Mouse (Mus musculus): ENCODE measurements around the gene Srrd. TPM values are rescaled to one million over a fixed set of nuclear protein-coding genes. Genes with fewer than 3 reads are reported as not detected.
A peak's percentile ranks its signal among the peaks of the same experiment; 100 is the strongest.

The Srrd gene
- 52.4 and 68.6 TPM in 2 replicates for polyA plus RNA-seq (2014; fragmentation: Nextera tagmentation; extraction: Ambion mirVana)

DNA sequence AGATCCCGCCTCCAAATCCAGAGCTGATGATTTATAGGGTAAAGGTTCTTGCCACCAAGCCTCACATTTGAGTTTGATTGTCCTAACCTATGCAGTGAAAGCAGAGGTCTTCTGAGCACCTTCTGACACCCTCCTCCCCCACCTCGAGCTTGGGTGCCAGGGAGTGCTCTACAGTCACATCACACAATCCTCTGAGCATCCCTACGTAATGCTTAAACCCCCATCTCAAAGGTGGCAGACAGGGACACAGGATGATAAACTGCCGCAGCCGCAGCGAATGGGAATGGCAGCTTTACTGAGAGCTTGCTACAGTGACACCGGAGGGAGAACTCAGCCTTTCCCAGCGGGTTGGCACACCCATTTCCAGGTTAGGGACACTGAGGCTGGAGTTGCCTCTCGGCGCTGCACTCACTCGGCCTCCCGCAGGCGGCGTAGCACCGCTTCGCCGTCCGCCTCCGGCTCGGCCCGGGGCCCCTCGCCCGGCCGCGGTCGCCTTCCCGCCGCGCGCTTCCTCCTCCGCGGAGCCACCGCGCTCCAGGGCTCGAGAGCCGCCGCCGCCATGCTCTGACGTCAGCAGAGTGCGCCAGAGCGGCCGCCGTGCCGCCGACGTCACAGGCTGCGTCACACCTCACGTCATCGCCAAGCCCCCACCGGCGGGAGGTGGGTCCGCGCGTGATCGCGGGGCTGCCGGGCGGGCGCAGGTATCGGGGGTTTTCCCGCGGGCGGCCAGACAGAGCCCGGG is at the start of gene Srrd, which contains the start of gene Hps4:
Gene Srrd, minus strand, starts transcription at position 578 of the 742 bp plus-strand sequence.
Gene Hps4, plus strand, starts transcription at position 621 of the 742 bp plus-strand sequence.
- WGBS, result 2% methylated on average over 64 of the region's 64 CpGs
- H3K4me3 ChIP-seq (replicated peaks; ENCODE audit: low read depth, low read length), result peak within 1 kb of the TSS; percentile 90
- H3K4me1 ChIP-seq (ENCODE audit: control insufficient read depth, insufficient read depth, low read length), result peaks cover 22% of the 10 kb centered on the region
- H3K36me3 ChIP-seq (ENCODE audit: control insufficient read depth, insufficient read depth, low read length), result peaks cover 38% of the 10 kb centered on the region
- H3K4me2 ChIP-seq (ENCODE audit: low read length), result peak within 1 kb of the TSS; percentile 65
- ATAC-seq (ENCODE audit: low FRiP score, low TSS enrichment), result peak; percentile 80
- H3K9me3 ChIP-seq (ENCODE audit: control insufficient read depth, low read length), result no peaks in the 10 kb centered on the region
- no peaks in the 10 kb centered on the region for H3K27me3 ChIP-seq (ENCODE audit: control insufficient read depth, insufficient read depth, low read length)
- peak within 1 kb of the TSS; percentile 82 for H3K9ac ChIP-seq (replicated peaks; ENCODE audit: low read length)
- peak; percentile 94 for DNase-seq
- peak within 1 kb of the TSS; percentile 72 for H3K27ac ChIP-seq (replicated peaks; ENCODE audit: low read depth, low read length)

DNA sequence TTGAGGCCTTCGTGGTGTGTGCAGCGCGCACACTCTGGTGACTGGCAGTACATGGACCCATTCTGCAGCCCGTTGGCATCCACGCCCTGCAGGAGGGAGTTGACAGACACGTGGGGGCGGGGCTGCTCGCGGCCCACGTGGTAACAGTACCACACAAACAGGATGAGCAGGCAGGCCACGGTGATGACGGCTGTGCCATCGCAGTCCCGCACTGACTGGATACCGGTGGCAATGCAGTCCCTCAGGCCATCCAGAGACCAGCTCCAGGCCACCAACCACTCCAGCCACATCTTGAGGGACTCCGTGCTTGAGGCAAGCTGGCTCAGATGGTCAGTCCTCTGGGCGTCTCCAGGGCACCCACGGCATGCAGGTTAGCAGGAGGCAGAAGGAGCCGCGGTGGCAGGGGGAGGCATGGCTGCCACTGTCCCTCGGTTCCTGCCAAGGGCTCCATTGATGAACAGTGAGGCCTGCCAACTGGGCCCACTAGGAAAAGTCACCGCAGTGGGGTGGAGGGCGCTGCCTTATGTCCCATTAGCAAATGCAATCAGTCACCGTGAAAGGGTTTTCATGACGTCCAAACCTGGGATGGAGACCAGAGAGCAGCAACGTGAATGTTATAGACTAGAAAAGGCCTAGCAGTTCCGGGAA is 49.0 kb upstream of the Srrd start:
- WGBS, result 68% methylated on average over 27 of the region's 27 CpGs
- no peaks in the 10 kb centered on the region for H3K27me3 ChIP-seq (ENCODE audit: control insufficient read depth, insufficient read depth, low read length)
- H3K9ac ChIP-seq (replicated peaks; ENCODE audit: low read length), result no peak overlapping the region
- no peak overlapping the region for H3K4me2 ChIP-seq (ENCODE audit: low read length)
- no peak for ATAC-seq (ENCODE audit: low FRiP score, low TSS enrichment)
- no peak overlapping the region for H3K27ac ChIP-seq (replicated peaks; ENCODE audit: low read depth, low read length)
- no peak for DNase-seq
- no peaks in the 10 kb centered on the region for H3K9me3 ChIP-seq (ENCODE audit: control insufficient read depth, low read length)
- H3K4me3 ChIP-seq (replicated peaks; ENCODE audit: low read depth, low read length), result no peak overlapping the region
- H3K4me1 ChIP-seq (ENCODE audit: control insufficient read depth, insufficient read depth, low read length), result peaks cover 39% of the 10 kb centered on the region
- peaks cover 30% of the 10 kb centered on the region for H3K36me3 ChIP-seq (ENCODE audit: control insufficient read depth, insufficient read depth, low read length)

DNA sequence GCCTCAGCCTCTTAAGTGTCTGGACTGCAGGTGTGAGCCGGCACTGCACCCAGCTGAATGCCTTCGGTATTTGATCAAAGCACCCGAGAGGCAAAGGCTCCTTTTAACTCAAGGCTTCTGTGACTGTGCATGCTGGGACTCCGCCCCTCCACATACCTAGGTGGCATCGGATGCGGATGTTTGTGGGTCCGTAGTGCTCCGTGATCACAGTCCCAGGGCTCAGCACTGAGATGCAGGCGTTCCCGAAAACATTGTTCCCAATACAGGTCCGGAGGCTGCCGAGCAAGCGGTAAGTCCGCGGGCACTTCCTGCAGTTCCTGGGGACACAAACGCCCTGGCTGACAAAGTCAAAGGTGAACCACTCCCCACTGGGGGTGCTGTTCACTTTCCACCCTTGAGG is 48.2 kb upstream of the Srrd start:
- Histone ChIP-seq H3K36me3 (ENCODE audit: control insufficient read depth, insufficient read depth, low read length) (peaks cover 38% of the 10 kb centered on the region), H3K9ac (replicated peaks; ENCODE audit: low read length) (no peak overlapping the region), H3K4me2 (ENCODE audit: low read length) (no peak overlapping the region; the same call in 1 of the 2 replicates), H3K9me3 (ENCODE audit: control insufficient read depth, low read length) (no peaks in the 10 kb centered on the region), H3K4me3 (replicated peaks; ENCODE audit: low read depth, low read length) (no peak overlapping the region), H3K27me3 (ENCODE audit: control insufficient read depth, insufficient read depth, low read length) (no peaks in the 10 kb centered on the region), H3K4me1 (ENCODE audit: control insufficient read depth, insufficient read depth, low read length) (peaks cover 39% of the 10 kb centered on the region), H3K27ac (replicated peaks; ENCODE audit: low read depth, low read length) (no peak overlapping the region)
- WGBS, result 63% methylated on average over 16 of the region's 16 CpGs
- no peak for ATAC-seq (ENCODE audit: low FRiP score, low TSS enrichment)
- no peak for DNase-seq

DNA sequence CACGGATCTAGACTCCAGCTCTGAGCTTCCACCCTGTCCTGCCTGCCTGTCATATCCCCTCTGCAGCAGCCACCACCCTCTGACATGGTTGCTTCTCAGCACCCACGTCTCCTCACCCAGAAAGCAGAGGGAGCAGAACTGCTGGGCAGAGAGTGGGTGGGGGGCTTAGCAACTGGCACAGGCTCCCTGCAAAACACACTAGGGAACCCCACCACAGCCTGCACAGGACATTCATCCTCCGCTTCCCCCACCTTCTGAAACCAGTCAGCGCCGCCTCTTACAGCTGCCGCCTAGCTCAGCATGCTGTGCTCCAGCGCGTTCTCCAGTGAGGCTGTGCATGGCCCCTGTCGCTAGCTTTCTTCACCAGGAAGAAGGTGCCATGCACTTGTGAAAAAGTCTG is 46.5 kb upstream of the Srrd start:
- Histone ChIP-seq H3K4me3 (replicated peaks; ENCODE audit: low read depth, low read length) (no peak overlapping the region), H3K9me3 (ENCODE audit: control insufficient read depth, low read length) (no peaks in the 10 kb centered on the region), H3K9ac (replicated peaks; ENCODE audit: low read length) (no peak overlapping the region), H3K27me3 (ENCODE audit: control insufficient read depth, insufficient read depth, low read length) (no peaks in the 10 kb centered on the region), H3K36me3 (ENCODE audit: control insufficient read depth, insufficient read depth, low read length) (peaks cover 54% of the 10 kb centered on the region), H3K4me2 (ENCODE audit: low read length) (peak overlapping the region; percentile 27; the same call in 1 of the 2 replicates), H3K27ac (replicated peaks; ENCODE audit: low read depth, low read length) (no peak overlapping the region), H3K4me1 (ENCODE audit: control insufficient read depth, insufficient read depth, low read length) (peaks cover 34% of the 10 kb centered on the region)
- 73% methylated on average over 9 of the region's 9 CpGs for WGBS
- ATAC-seq (ENCODE audit: low FRiP score, low TSS enrichment), result no peak
- DNase-seq, result no peak

DNA sequence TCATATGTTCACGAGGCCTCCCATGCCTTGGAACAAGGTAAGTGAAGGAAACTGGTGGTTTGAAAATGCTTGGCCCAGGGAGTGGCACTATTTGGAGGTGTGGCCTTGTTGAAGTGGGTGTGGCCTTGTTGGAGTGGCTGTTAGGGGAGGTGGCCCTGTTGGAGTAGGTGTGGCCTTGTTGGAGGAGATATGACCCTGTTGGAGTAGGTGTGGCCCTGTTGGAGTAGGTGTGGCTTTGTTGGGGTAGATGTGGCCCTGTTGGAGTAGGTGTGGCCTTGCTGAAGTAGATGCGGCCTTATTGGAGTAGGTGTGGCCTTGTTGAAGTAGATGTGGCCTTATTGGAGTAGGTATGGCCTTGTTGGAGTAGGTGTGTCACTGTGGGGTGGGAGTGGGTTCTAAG is 43.1 kb upstream of the Srrd start:
- H3K4me3 ChIP-seq (replicated peaks; ENCODE audit: low read depth, low read length), result no peak overlapping the region
- peaks cover 45% of the 10 kb centered on the region for H3K36me3 ChIP-seq (ENCODE audit: control insufficient read depth, insufficient read depth, low read length)
- H3K27ac ChIP-seq (replicated peaks; ENCODE audit: low read depth, low read length), result no peak overlapping the region
- H3K4me2 ChIP-seq (ENCODE audit: low read length), result no peak overlapping the region
- no peak overlapping the region for H3K9ac ChIP-seq (replicated peaks; ENCODE audit: low read length)
- H3K27me3 ChIP-seq (ENCODE audit: control insufficient read depth, insufficient read depth, low read length), result no peaks in the 10 kb centered on the region
- H3K9me3 ChIP-seq (ENCODE audit: control insufficient read depth, low read length), result no peaks in the 10 kb centered on the region
- peaks cover 21% of the 10 kb centered on the region for H3K4me1 ChIP-seq (ENCODE audit: control insufficient read depth, insufficient read depth, low read length)
- ATAC-seq (ENCODE audit: low FRiP score, low TSS enrichment) (no peak), DNase-seq (no peak)
- 84% methylated on average over 2 of the region's 2 CpGs for WGBS

DNA sequence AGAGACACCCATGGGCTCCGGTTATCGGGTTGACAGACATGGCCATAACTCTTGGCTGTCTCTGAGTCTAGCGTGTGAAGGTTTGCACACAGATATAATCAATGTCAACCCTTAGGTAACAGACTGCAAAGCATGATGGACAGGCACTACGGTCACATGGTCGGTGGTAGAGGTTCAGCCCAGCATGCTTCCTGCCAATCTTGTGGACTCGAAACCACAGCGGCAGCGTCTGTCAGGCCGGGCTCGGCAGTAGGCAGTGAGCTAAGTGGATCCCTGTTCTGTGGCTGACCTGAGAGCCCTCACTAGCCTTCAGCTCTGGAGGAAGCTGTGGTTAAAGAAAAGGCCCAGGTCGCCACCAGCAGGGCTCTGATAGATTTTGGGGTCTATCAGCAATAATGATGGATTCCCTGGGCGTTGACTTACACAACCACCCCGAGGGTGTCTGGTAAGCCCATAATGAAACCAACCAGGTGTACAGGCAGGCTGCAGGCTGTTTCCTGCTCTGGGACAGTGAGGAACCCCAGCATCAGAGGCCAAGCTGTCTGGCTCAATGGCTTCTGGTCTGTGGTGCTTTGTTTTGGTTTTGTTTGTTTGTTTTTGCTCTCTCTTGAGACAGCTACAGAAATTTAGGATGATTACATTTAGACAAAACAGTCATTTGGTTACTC is 42.1 kb upstream of the Srrd start:
- no peak overlapping the region for H3K4me3 ChIP-seq (replicated peaks; ENCODE audit: low read depth, low read length)
- H3K27ac ChIP-seq (replicated peaks; ENCODE audit: low read depth, low read length), result no peak overlapping the region
- WGBS, result 94% methylated on average over 13 of the region's 13 CpGs
- H3K36me3 ChIP-seq (ENCODE audit: control insufficient read depth, insufficient read depth, low read length), result peaks cover 41% of the 10 kb centered on the region
- DNase-seq (no peak), ATAC-seq (ENCODE audit: low FRiP score, low TSS enrichment) (no peak)
- H3K4me2 ChIP-seq (ENCODE audit: low read length), result no peak overlapping the region
- peaks cover 17% of the 10 kb centered on the region for H3K4me1 ChIP-seq (ENCODE audit: control insufficient read depth, insufficient read depth, low read length)
- H3K9ac ChIP-seq (replicated peaks; ENCODE audit: low read length), result no peak overlapping the region
- no peaks in the 10 kb centered on the region for H3K9me3 ChIP-seq (ENCODE audit: control insufficient read depth, low read length)
- H3K27me3 ChIP-seq (ENCODE audit: control insufficient read depth, insufficient read depth, low read length), result no peaks in the 10 kb centered on the region

DNA sequence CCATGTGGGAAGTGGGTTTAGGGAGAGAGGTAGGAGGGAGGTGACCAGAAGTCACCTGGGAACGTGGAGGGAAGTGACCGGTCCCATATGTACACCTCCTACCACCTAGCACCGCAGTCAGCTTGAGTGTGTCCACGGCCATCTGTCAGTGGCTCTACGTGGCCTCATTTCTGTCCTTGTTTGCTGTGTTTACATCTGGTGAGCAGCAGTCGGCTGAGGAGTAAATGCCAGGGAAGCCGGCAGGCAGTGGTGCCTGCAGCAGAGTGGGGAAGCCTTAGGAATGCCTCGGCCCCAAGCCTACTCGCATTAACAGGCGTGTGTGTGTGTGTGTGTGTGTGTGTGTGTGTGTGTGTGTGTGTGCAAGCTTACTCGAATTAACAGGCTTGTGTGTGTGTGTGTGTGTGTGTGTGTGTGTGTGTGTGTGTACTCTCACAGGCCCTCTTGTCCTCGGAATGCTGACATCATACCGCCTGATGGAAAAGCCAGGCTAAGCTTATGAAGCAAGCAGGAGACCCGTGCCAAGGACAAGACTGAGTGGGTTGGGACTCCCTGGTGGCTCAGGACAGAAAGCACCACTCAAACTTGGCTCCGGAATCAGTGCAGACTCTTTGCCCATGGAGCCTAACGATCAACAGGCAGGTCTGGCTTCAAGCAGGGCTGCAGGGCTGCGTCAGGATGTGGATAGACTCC is 39.9 kb upstream of the Srrd start:
- no peak overlapping the region for H3K9ac ChIP-seq (replicated peaks; ENCODE audit: low read length)
- 69% methylated on average over 16 of the region's 17 CpGs for WGBS
- peak overlapping the region; percentile 78 for H3K27ac ChIP-seq (replicated peaks; ENCODE audit: low read depth, low read length)
- H3K36me3 ChIP-seq (ENCODE audit: control insufficient read depth, insufficient read depth, low read length), result peaks cover 47% of the 10 kb centered on the region
- DNase-seq, result peak; percentile 30
- H3K4me1 ChIP-seq (ENCODE audit: control insufficient read depth, insufficient read depth, low read length), result peaks cover 5% of the 10 kb centered on the region; the same call in 1 of the 2 replicates
- no peaks in the 10 kb centered on the region for H3K9me3 ChIP-seq (ENCODE audit: control insufficient read depth, low read length)
- no peak overlapping the region for H3K4me3 ChIP-seq (replicated peaks; ENCODE audit: low read depth, low read length)
- no peaks in the 10 kb centered on the region for H3K27me3 ChIP-seq (ENCODE audit: control insufficient read depth, insufficient read depth, low read length)
- no peak for ATAC-seq (ENCODE audit: low FRiP score, low TSS enrichment)
- no peak overlapping the region for H3K4me2 ChIP-seq (ENCODE audit: low read length)

DNA sequence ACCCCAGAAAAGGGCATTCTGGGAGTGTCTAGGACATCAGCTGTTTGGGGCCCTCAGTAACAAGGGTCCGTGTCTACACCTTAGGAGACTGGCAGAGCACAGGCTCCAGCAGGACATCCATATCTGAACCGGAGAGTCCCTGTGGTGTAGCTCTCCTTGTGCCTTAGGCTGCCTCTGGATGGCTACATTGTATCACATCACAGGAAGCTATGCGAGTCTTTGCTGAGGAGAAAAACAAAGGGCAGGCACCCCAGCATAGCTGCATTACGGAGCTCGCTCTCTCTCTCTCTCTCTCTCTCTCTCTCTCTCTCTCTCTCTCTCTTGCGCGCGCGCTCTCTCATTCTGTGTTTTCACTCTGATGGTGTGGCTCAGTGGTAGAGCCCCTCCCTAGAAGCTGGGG is 39.2 kb upstream of the Srrd start:
- H3K4me3 ChIP-seq (replicated peaks; ENCODE audit: low read depth, low read length), result no peak overlapping the region
- H3K36me3 ChIP-seq (ENCODE audit: control insufficient read depth, insufficient read depth, low read length), result peaks cover 49% of the 10 kb centered on the region
- peak; percentile 44 for DNase-seq
- no peaks in the 10 kb centered on the region for H3K27me3 ChIP-seq (ENCODE audit: control insufficient read depth, insufficient read depth, low read length)
- no peak overlapping the region for H3K4me2 ChIP-seq (ENCODE audit: low read length)
- no peak for ATAC-seq (ENCODE audit: low FRiP score, low TSS enrichment)
- H3K9ac ChIP-seq (replicated peaks; ENCODE audit: low read length), result no peak overlapping the region; the same call in 1 of the 2 replicates
- WGBS, result 57% methylated on average over 9 of the region's 9 CpGs
- H3K9me3 ChIP-seq (ENCODE audit: control insufficient read depth, low read length), result no peaks in the 10 kb centered on the region
- peaks cover 5% of the 10 kb centered on the region; the same call in 1 of the 2 replicates for H3K4me1 ChIP-seq (ENCODE audit: control insufficient read depth, insufficient read depth, low read length)
- H3K27ac ChIP-seq (replicated peaks; ENCODE audit: low read depth, low read length), result peak overlapping the region; percentile 78

All from midbrain, embryonic 14.5 days (tissue).